Mouse (Mus musculus) C2C12 (cell line): ENCODE data around the gene Nob1.

Experiments used
- CEBPB ChIP-seq: IDR thresholded peaks from one replicate; pipeline ENCODE4 v1.6.1; 2011; ENCODE audit warnings: low read depth, mild to moderate bottlenecking, control low read depth, moderate library complexity
- CTCF ChIP-seq: IDR thresholded peaks from one replicate; pipeline ENCODE4 v1.5.1; 2011; ENCODE audit not compliant: control insufficient read depth, insufficient read depth, insufficient read length
- MYOD1 ChIP-seq: IDR thresholded peaks from one replicate; pipeline ENCODE4 v1.6.1; 2011; ENCODE audit warnings: low read depth; ENCODE audit not compliant: control insufficient read depth, insufficient read length

DNA sequence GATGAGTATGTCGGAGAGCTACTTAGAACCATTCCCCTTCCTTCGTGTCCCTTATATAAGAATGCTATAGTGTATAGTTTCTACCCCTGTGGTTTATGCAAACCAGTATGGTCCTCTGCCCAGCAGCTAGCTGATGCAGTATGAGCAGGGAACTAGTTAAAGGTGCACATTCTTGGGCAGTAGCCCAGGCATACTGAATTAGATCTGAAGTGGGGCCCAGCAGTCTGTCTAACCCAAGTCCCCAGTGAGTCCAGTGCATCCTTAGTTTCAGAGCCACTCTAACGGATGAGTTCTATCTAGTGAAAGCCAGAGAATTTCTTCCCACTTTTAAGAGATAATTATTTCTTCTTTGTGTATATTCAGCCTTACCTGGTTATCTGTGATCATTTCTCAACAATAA is 47.5 kb downstream of the Nob1 start:
- TF ChIP-seq CEBPB (no peak), MYOD1 (no peak), CTCF (no peak)
